Mouse (Mus musculus) erythroblast, embryonic 14.5 days (primary cell): ENCODE results near the gene Tbx5.

Experiments used
- GATA1 ChIP-seq: IDR thresholded peaks from 2 replicates; pipeline ENCODE4 v1.6.1; 2012; ENCODE audit warnings: low read length, inconsistent platforms, mixed read lengths
- TAL1 ChIP-seq: IDR thresholded peaks from 3 replicates; pipeline ENCODE4 v1.6.1; 2012; ENCODE audit warnings: low read length, inconsistent platforms, mixed read lengths

GRCm38 (mm10) chr5:119793972-119794371 is 38.5 kb upstream of the Tbx5 start:
- TF ChIP-seq TAL1 (no peak), GATA1 (no peak)
